Mouse (Mus musculus) Patski (cell line): ENCODE data around the gene Mxi1. TPM values are rescaled to one million over a fixed set of nuclear protein-coding genes. Genes with fewer than 3 reads are reported as not detected.

Experiments
- ATAC-seq: fragments of 100-300 bp; one replicate; pipeline ENCODE4 v1.8.0; 2021
- CTCF ChIA-PET: fragments of 350-600 bp; sonication (Branson Sonifier 250); formaldehyde crosslinking; loops from one replicate; lab custom pipeline; 2022; ENCODE audit warnings: inconsistent platforms; lab: Charles Lee
- POLR2A ChIA-PET: fragments of 350-600 bp; sonication (Branson Sonifier 250); formaldehyde crosslinking; loops from one replicate; lab custom pipeline; 2022; ENCODE audit warnings: antibody characterized with exemption, inconsistent platforms; lab: Charles Lee
- DNase-seq: peaks from one replicate; pipeline ENCODE4 v3.0.0-alpha.2; 2011; ENCODE audit warnings: low read depth, low spot score
- H3K27me3 ChIP-seq: fragments of 371-371 bp; one replicate; pipeline ENCODE4 v1.5.1; 2021
- CTCF ChIP-seq: fragments of 100-300 bp; IDR thresholded peaks from one replicate; pipeline ENCODE4 v1.5.1; 2021
- in situ Hi-C: fragments of 300-500 bp; cut with MboI; formaldehyde crosslinking; loops from 3 replicates; pipeline ENCODE4 v1.11.1; 2018; ENCODE audit warnings: low pct_unique_long_range_greater_than_20kb, mixed read lengths
- polyA plus RNA-seq: library from polyadenylated mRNA; unstranded; gene quantifications from one replicate; pipeline ENCODE4 v1.2.3, GENCODE M21; 2021

Mxi1 gene
- polyA plus RNA-seq, 1 experiment from 2014 or later, result 92.8 TPM

DNA sequence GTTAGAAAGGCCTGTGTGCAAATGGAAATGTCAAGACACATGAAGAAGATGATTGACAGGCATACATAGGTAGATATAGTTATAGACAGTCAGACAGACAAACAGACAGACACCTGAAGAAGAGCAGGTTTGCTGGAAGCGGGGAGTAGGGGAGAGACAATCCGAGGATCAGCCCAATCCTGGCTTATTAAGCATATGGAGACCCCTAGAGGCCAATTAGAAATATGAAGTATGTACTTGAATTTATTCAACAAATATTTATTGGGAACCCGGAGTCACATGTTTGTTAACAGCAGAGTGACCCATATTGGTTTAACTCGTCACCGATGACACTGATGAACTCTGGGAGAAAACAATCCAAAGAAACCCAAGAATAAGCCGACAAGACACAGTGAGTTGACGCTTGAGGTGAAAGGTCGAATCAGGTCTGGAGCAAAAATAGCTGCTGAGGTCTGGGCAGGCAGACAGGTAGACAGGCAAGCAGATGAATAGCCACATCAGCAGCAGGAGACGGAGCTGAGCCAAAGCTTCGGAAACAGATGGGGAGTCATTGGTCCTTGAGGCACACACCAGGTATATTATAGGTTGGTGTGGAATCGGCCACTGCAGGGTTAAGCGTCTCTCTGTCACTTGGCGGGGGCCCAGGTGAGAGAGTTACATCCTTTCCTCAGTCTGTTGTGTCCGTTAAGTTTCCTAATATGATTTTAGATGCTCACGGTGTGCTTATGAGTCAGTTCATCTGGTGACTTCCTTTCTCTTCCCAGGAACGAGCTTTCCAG lies 90.2 kb downstream of the Mxi1 start:
- DNase-seq, result no peak
- peak; percentile 39 for TF ChIP-seq CTCF
- ATAC-seq, result no peak
- POLR2A ChIA-PET, result interaction anchor here (0.6 kb wide), 1 partner anchor 109 kb away, joined by 3 read pairs; no protein-coding TSS in a partner anchor
- no peaks in the 10 kb centered on the region for H3K27me3 ChIP-seq
- in situ Hi-C loops, result no loop called here
- CTCF ChIA-PET, result interaction anchor here (1.1 to 2.7 kb wide), 8 partner anchors 10 to 179 kb away, joined by 3 to 9 read pairs (median 4); no protein-coding TSS in a partner anchor

DNA sequence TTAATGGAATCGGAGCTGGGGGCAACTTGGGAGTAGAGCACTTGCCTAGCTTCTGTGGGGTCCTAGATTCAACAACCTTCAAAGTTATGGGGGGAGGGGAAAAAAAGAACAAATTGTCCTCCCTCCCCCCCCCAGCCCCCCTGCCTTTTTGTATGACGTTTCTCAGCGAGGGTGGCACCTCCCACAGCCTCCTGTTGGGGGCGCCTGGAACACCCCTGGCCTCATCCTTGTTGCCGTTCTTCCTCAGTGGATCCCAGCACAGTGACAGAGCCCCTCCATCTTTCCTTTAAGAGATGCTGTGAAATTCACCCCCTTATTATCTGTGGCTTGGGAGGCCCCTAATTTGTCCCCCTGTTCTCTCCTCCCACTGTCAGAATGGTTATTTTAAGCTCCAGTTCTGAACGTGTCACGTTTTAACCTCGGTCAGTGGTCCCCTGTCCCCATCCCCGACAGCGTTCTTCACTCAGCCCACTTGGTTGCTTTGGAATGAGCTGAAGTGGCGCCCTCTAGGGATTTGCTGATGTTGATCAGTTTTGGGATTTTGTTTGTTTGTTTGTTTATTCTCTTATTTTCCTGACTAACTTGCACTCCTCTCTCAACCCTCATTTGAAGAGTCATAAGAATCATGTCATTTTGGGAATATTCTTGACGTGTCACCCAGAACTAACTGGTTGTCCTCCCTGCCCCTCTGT lies 92.6 kb downstream of the Mxi1 start:
- in situ Hi-C loops, result no loop called here
- ChIA-PET POLR2A (no interaction called here), CTCF (interaction anchor here (0.9 to 2.3 kb wide), 3 partner anchors 15 to 191 kb away, joined by 4 to 8 read pairs (median 6); no protein-coding TSS in a partner anchor)
- peak; percentile 40 for TF ChIP-seq CTCF
- DNase-seq (no peak), ATAC-seq (no peak)
- no peaks in the 10 kb centered on the region for H3K27me3 ChIP-seq

DNA sequence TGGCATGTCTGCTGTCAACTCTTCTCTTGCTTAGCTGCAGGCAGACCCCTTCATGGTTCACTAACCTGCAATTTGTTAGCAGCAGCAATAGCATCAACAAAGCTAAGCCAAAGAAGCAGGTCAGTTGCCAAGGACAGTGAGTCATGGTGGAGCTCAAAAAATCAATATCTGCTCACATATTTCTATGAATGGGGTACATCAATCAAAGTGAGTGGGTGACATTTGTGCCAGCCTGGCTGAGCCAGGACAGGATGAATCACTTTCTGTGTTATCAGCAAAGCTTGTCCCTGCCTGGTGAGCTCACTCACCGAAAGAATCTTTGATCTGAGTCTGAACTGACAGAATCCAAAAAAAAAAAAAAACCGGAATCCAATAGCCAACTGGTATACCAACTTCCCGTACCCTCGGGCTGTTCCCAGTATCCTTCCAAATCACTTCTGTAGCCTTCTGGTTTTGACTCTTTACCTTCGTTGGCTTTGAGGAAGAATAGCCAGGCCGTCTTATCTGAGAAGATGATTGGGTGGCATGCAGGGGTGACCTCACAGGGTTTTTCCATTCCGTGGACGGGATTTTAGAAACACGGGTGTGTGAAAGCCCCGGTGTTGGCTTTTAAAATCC lies 94.0 kb downstream of the Mxi1 start:
- no peak for DNase-seq
- in situ Hi-C loops, result no loop called here
- H3K27me3 ChIP-seq, result no peaks in the 10 kb centered on the region
- ChIA-PET POLR2A (no interaction called here), CTCF (interaction anchor here (0.6 to 2.4 kb wide), 3 partner anchors 10 to 42 kb away, joined by 3 to 13 read pairs (median 3); no protein-coding TSS in a partner anchor)
- TF ChIP-seq CTCF, result no peak
- peak; percentile 72 for ATAC-seq

DNA sequence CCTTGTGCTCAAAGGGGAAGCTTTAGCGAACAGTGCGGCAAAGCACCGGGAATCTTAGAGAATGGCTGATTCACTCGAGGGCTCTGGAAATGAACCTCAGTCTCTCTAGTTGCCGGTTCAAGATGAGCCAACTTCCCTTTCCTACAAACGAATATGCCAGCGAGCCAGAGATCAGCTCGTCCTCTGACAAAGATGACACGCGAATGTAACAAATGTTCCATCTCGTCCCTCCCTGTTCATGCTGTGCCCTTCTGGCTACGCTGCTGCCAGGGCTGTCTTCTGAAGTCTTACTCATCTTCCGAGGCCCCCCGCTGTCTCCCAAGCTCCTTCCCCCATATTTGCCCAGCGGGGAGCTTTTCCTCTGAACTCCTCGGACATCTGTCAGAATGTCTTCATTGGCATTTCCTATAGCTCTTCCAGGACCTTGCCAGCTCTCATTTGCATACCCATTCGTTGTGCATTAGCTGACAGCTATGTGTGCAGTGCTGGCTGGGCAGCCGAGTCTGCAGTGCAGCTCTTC lies 94.6 kb downstream of the Mxi1 start:
- no peak for DNase-seq
- POLR2A ChIA-PET, result no interaction called here
- TF ChIP-seq CTCF, result no peak
- CTCF ChIA-PET, result interaction anchor here (0.9 to 2.4 kb wide), 3 partner anchors 11 to 16 kb away, joined by 3 to 13 read pairs (median 6); no protein-coding TSS in a partner anchor
- no peaks in the 10 kb centered on the region for H3K27me3 ChIP-seq
- in situ Hi-C loops, result no loop called here
- no peak for ATAC-seq

DNA sequence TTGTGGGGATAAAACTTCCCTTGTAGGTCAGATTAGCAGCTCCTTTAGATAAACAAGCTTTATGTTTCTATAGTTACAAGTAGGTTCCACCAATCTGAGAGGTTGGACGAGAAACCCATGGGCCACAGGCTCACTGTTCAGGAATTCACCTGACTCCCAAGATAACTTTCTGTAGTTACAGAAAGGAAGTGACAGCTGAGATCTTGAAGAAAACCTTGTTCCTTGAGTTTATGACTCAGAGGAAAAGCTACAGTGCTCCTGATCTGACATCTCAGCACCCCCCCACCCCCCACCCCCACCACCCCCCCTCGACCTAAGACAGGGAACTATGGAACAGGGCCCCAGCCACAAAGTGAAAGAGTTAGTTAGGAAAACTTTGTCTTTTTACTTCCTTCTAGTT lies 95.5 kb downstream of the Mxi1 start:
- ChIA-PET POLR2A (no interaction called here), CTCF (interaction anchor here (0.9 to 2.4 kb wide), 3 partner anchors 11 to 15 kb away, joined by 3 to 13 read pairs (median 6); no protein-coding TSS in a partner anchor)
- in situ Hi-C loops, result no loop called here
- DNase-seq (no peak), ATAC-seq (no peak)
- H3K27me3 ChIP-seq, result no peaks in the 10 kb centered on the region
- no peak for TF ChIP-seq CTCF

DNA sequence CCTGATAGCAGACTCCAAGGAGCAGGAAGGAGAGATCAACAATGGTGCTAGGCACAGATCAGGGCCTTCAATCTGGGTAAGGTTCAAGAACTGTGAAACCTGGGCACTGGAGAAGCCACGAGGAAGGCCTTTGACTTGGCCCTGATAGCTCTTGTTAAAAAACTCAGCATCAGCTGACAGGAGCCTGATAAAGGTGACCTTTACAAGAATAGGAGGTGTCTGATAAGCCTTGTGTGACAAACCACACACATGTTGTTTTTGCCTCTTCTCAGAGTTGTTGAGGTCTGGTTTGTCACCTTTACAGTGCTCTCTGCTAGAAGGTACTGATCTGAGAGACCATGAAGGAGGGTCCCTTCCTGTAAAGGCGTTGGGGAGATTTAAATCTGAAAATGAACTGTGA lies 97.0 kb downstream of the Mxi1 start:
- DNase-seq, result no peak
- CTCF ChIA-PET, result no interaction called here
- no peaks in the 10 kb centered on the region for H3K27me3 ChIP-seq
- no peak for TF ChIP-seq CTCF
- ATAC-seq, result no peak
- in situ Hi-C loops, result no loop called here
- POLR2A ChIA-PET, result no interaction called here

DNA sequence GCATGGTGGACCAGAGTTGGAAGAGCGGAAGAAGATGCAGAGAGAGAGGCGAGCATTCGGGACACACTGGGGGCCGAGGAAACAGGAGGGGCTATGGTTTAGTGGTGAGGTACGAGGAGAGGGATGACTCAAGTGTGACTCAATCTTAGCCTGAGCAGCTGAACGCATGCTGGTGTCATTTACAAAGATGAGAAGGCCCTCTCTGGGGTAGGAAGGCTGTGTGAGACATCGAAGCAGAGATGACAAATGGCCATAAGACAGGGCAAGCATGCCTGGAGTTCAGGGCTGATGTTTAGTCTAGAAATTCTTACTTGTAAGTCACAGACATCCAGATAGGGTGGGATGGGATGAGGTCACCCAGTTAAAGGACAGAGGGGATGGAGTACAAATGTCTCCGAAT lies 98.1 kb downstream of the Mxi1 start:
- in situ Hi-C loops, result no loop called here
- DNase-seq (no peak), ATAC-seq (no peak)
- H3K27me3 ChIP-seq, result no peaks in the 10 kb centered on the region
- ChIA-PET CTCF (interaction anchor here (1.5 kb wide), 1 partner anchor 228 kb away, joined by 3 read pairs; no protein-coding TSS in a partner anchor), POLR2A (no interaction called here)
- TF ChIP-seq CTCF, result no peak

DNA sequence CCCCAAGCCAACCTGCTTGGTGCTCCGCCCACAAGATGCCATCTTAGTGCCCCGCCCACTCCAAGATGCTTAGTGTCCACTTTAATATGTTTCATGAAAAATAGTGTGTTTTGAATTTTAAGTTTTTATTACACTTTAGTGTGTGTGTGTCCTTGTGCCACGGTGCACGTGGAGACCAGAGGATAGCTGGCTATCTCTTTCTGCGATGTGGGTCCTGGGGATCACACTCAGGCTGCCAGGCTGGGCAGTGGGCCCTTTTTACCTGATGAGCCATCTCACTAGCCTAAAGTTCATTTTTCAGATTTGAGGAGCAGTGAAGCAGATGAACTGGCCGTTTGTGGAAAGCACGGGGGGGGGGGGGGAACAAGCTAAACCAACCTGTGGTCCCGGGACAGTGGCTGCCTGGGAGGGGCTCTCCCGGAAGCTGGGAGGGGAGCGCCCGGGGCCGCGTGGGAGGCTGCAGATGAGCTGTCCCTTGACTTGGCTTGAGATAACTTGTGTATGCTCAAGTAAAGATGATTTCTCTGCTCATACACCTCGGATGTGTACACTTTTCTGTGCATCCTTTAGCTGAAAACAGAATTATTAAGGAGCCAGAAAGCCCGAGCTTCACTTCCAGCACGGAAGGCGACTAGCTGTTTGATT lies 99.5 kb downstream of the Mxi1 start:
- H3K27me3 ChIP-seq, result no peaks in the 10 kb centered on the region
- in situ Hi-C loops, result no loop called here
- ChIA-PET CTCF (interaction anchor here (0.8 to 2.9 kb wide), 5 partner anchors 9 to 399 kb away, joined by 3 to 11 read pairs (median 3); no protein-coding TSS in a partner anchor), POLR2A (interaction anchor here (0.8 to 0.9 kb wide), 2 partner anchors 12 to 15 kb away, joined by 3 to 7 read pairs; no protein-coding TSS in a partner anchor)
- no peak for TF ChIP-seq CTCF
- DNase-seq, result no peak
- no peak for ATAC-seq

DNA sequence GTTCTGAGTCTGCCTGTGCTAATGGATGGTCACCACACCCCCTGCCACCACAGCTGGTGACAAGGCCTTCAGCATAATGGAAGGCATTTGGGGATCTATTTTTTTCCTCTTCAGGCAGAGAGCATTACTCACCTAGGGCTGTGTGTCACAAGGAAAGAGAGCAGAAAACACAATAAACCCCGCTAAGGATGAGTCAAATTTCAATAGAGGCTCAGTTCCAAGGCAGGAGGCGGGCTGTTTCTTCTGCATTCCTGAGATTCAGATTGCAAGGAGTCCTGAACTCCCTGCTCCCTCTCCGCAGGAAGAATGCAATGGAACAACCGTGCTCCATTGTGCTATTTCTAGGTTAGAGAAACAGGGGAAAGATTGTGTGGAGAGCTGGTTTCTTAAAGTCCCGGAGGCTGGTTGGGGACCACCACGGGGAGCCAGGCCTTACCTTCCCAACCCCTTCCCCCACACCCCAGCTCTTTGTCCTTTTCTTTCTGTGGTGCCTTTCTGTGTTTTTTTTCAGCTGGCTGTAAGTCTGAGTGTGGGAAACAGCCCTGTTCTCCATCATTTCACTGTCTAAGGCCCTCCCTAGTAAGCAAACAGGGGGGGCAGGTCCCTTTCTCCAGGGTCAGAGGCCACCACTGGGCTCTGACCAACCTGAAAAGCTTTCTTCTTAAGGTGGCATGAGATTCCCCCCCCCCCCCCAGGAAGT lies 102.0 kb downstream of the Mxi1 start:
- TF ChIP-seq CTCF, result no peak
- in situ Hi-C loops, result no loop called here
- peak; percentile 97 for ATAC-seq
- no peak for DNase-seq
- POLR2A ChIA-PET, result interaction anchor here (1.0 to 1.4 kb wide), 2 partner anchors 37 to 118 kb away, joined by 3 read pairs; no protein-coding TSS in a partner anchor
- H3K27me3 ChIP-seq, result no peaks in the 10 kb centered on the region
- CTCF ChIA-PET, result interaction anchor here (1.0 to 2.9 kb wide), 5 partner anchors 7 to 37 kb away, joined by 3 to 11 read pairs (median 4); no protein-coding TSS in a partner anchor
